ENCODE assay signal across 19 mouse cellular contexts in the genomic region with DNA sequence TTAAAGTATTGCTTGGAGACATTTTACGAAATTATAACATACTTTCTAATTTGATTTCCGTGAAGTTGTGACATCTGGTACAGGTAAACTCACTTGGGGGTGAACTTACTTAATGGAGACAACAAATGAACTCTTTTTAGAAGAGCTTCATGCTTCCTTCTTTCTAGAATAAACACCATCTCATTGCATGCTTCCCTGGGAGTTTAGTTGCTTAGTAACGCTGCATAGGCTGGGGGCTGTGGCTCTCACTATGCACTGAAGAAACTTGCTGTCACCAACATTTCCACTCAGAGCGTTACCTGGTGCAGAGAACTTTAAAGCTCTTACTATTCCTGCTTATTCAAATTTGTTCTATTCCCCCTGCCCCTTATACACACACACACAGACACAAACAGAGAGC.
A peak's percentile ranks its signal among the peaks of the same experiment; 100 is the strongest.
DNase-seq lines count a peak whose midpoint lies in the region; ATAC-seq and TF ChIP-seq lines count a peak whose summit lies in the region.
"Had no signal": no experiment of that assay in that cellular context is flagged by ENCODE, and none has a peak within 500 bp of the region (broad histone marks: within the 10 kb centered on the region; RNA-seq: fewer than 3 reads in every experiment).

No protein-coding gene starts in this region.

- H3K4me3 ChIP-seq in forebrain, embryonic 14.5 days (ENCODE audit: low read depth, low read length), result no peak overlapping the region
- H3K4me3 ChIP-seq in midbrain, embryonic 14.5 days (replicated peaks; ENCODE audit: low read depth, low read length), result no peak overlapping the region
- no peak overlapping the region for H3K4me3 ChIP-seq in liver, postnatal 0 days (ENCODE audit: low read depth, low read length)
- H3K4me3 ChIP-seq: heart, adult 2 months; limb, embryonic 15.5 days had no signal

- TF ChIP-seq EP300 in liver, postnatal 0 days (IDR thresholded peaks at IDR 0.05; ENCODE audit: low read depth), result no peak

- no peaks in the 10 kb centered on the region for H3K27me3 ChIP-seq in forebrain, embryonic 14.5 days (replicated peaks; ENCODE audit: control insufficient read depth, insufficient read depth, low read length)
- H3K27me3 ChIP-seq in midbrain, embryonic 14.5 days (ENCODE audit: control insufficient read depth, insufficient read depth, low read length), result no peaks in the 10 kb centered on the region
- H3K27me3 ChIP-seq in liver, postnatal 0 days (ENCODE audit: insufficient read depth, low read length), result no peaks in the 10 kb centered on the region
- H3K27me3 ChIP-seq: CH12.LX; limb, embryonic 15.5 days had no signal

- H3K36me3 ChIP-seq in forebrain, embryonic 14.5 days (ENCODE audit: control insufficient read depth, insufficient read depth, low read length), result no peaks in the 10 kb centered on the region
- H3K36me3 ChIP-seq in midbrain, embryonic 14.5 days (ENCODE audit: control insufficient read depth, insufficient read depth, low read length), result no peaks in the 10 kb centered on the region
- no peaks in the 10 kb centered on the region for H3K36me3 ChIP-seq in liver, postnatal 0 days (replicated peaks; ENCODE audit: insufficient read depth, low read length)
- H3K36me3 ChIP-seq: limb, embryonic 15.5 days had no signal

- H3K9me3 ChIP-seq in forebrain, embryonic 14.5 days (replicated peaks; ENCODE audit: control insufficient read depth, low read length), result no peaks in the 10 kb centered on the region
- H3K9me3 ChIP-seq in midbrain, embryonic 14.5 days (ENCODE audit: control insufficient read depth, low read length), result no peaks in the 10 kb centered on the region
- no peaks in the 10 kb centered on the region for H3K9me3 ChIP-seq in liver, postnatal 0 days (ENCODE audit: low read length)
- H3K9me3 ChIP-seq: limb, embryonic 15.5 days had no signal

- no peak overlapping the region for H3K27ac ChIP-seq in forebrain, embryonic 14.5 days (ENCODE audit: low read depth, low read length)
- no peak overlapping the region for H3K27ac ChIP-seq in midbrain, embryonic 14.5 days (replicated peaks; ENCODE audit: low read depth, low read length)
- no peak overlapping the region for H3K27ac ChIP-seq in liver, postnatal 0 days (ENCODE audit: low read depth)
- H3K27ac ChIP-seq: heart, adult 2 months; limb, embryonic 15.5 days; macrophage had no signal

- intact Hi-C loops in left cerebral cortex, postnatal 25 days (cut with DNase I), result no loop called here
- intact Hi-C loops in left cerebral cortex, postnatal 4 days (cut with DNase I), result no loop called here

- no peak for ATAC-seq in forebrain, embryonic 14.5 days
- 0 out of 2 replicates have a peak, but pooled peaks have one; percentile 48 for ATAC-seq in midbrain, embryonic 14.5 days (ENCODE audit: low FRiP score, low TSS enrichment)
- no peak for ATAC-seq in liver, postnatal 0 days
- ATAC-seq: inflammation-experienced regulatory T-cells, adult 6 months had no signal

- peak; percentile 36 for DNase-seq in embryo, embryonic 10 days (ENCODE audit: low spot score)
- no peak for DNase-seq in embryo, embryonic 10.5 days (ENCODE audit: low spot score)
- peak; percentile 8 to 28 for DNase-seq in left cerebral cortex, postnatal 25 days (ENCODE audit: low spot score in 2 of 2)
- DNase-seq in left cerebral cortex, postnatal 4 days, result no peak
- DNase-seq in forebrain, embryonic 14.5 days (ENCODE audit: low spot score), result peak; percentile 39
- DNase-seq in midbrain, embryonic 14.5 days, result peak; percentile 45
- DNase-seq in cerebellum, adult 9-10 months, result no peak
- no peak for DNase-seq in liver, postnatal 0 days
- DNase-seq: adrenal gland, postnatal 25 days; cerebellum, postnatal 10 days; heart, adult 2 months; kidney, adult 9 months; layer of hippocampus, postnatal 36 days; lung, adult 18-20 months; thymus, postnatal 14 days had no signal

- 13% methylated on average over 4 of the region's 4 CpGs for WGBS in forebrain, embryonic 14.5 days
- WGBS in midbrain, embryonic 14.5 days, result 29% methylated on average over 4 of the region's 4 CpGs
- WGBS in liver, postnatal 0 days (ENCODE audit: insufficient replicate concordance), result 55% methylated on average over 4 of the region's 4 CpGs

- no peak overlapping the region for H3K4me2 ChIP-seq in forebrain, embryonic 14.5 days (ENCODE audit: low read length)
- H3K4me2 ChIP-seq in midbrain, embryonic 14.5 days (ENCODE audit: low read length), result no peak overlapping the region
- no peak overlapping the region for H3K4me2 ChIP-seq in liver, postnatal 0 days (ENCODE audit: low read depth, low read length)
- H3K4me2 ChIP-seq: limb, embryonic 15.5 days had no signal

- no peak for TF ChIP-seq CTCF in liver, postnatal 0 days (IDR thresholded peaks at IDR 0.05; ENCODE audit: low read depth)

- no peak overlapping the region for H3K9ac ChIP-seq in forebrain, embryonic 14.5 days (ENCODE audit: low read length)
- H3K9ac ChIP-seq in midbrain, embryonic 14.5 days (replicated peaks; ENCODE audit: low read length), result no peak overlapping the region
- no peak overlapping the region for H3K9ac ChIP-seq in liver, postnatal 0 days (replicated peaks)
- H3K9ac ChIP-seq: limb, embryonic 15.5 days had no signal

- peaks cover 29% of the 10 kb centered on the region for H3K4me1 ChIP-seq in forebrain, embryonic 14.5 days (ENCODE audit: control insufficient read depth, insufficient read depth, low read length)
- H3K4me1 ChIP-seq in midbrain, embryonic 14.5 days (ENCODE audit: control insufficient read depth, insufficient read depth, low read length), result peaks cover 14% of the 10 kb centered on the region; the same call in 1 of the 2 replicates
- no peaks in the 10 kb centered on the region for H3K4me1 ChIP-seq in liver, postnatal 0 days (ENCODE audit: insufficient read depth)

Comparison
In these comparisons a context has a peak if more than half of its experiments do, and no peak if none do; other contexts are left out.
1. DNase-seq: peak in embryo, embryonic 10 days (single experiment), left cerebral cortex, postnatal 25 days (2 of 2), forebrain, embryonic 14.5 days (single experiment) and midbrain, embryonic 14.5 days (single experiment); none in embryo, embryonic 10.5 days (single experiment), left cerebral cortex, postnatal 4 days (single experiment), cerebellum, adult 9-10 months (single experiment) and liver, postnatal 0 days (single experiment).